Mouse (Mus musculus): Measurements from ENCODE around the gene Runx1.

DNA sequence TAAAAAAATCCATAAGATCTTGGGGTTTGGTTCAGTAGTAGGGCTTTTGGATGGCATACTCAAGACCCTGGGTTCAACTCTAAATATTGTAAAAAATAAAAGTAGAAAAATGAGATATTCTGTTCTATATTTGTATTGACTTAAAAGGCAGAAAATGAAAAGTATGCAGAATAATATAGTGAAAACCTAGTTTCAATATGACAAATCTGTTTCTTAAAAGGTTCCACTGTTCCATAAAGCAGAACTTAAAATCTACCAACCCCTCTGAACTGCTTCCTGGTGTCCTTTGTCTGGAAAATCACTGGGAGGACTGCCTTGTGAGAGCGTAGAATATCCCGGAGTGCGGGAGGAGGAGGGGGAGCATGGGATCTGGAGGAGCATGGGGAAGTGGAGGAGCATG is 39.4 kb upstream of the Runx1 start:
- no peak for TF ChIP-seq CTCF (conservative IDR thresholded peaks at IDR 0.05 in 1 of 2, IDR thresholded peaks at IDR 0.05 in 1 of 2; ENCODE audit: low read depth in 2 of 2, low read length in 2 of 2)
- no peak for TF ChIP-seq POLR2A (IDR thresholded peaks at IDR 0.05; ENCODE audit: low read depth, low read length)
